Mouse (Mus musculus): ENCODE results near the gene Igf1r. TPM values are rescaled to one million over a fixed set of nuclear protein-coding genes. Genes with fewer than 3 reads are reported as not detected.
A peak's percentile ranks its signal among the peaks of the same experiment; 100 is the strongest.

Igf1r gene
- polyA plus RNA-seq, 1 experiment from 2014 or later = 15.2 TPM

DNA sequence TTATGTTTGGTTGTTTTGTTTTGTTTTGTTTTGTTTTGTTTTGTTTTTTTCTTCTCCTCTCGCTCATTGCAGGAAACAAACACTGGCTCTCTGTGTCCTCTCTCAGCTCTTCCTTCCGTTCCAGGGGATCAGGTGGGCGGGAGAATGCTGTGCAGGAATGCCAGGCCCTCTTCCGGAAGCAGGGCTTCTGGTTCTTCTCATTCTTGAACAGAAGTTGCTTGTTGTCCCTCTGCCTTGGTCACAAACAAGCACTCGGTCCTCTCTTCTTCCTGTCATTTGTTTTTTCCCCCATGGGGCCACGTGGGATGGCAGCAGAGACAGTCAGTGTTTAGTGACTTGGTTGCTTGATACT, 59.5 kb downstream of the Igf1r start:
- Histone ChIP-seq H3K4me1 (replicated peaks) (peaks cover 14% of the 10 kb centered on the region), H3K4me3 (replicated peaks) (no peak overlapping the region), H3K36me3 (no peaks in the 10 kb centered on the region), H3K9ac (no peak overlapping the region), H3K4me2 (replicated peaks) (no peak overlapping the region), H3K9me3 (no peaks in the 10 kb centered on the region), H3K27ac (no peak overlapping the region), H3K27me3 (replicated peaks) (no peaks in the 10 kb centered on the region)
- ATAC-seq = no peak; the same call in 1 of the 2 replicates
- WGBS = 34% methylated on average over 6 of the region's 6 CpGs

DNA sequence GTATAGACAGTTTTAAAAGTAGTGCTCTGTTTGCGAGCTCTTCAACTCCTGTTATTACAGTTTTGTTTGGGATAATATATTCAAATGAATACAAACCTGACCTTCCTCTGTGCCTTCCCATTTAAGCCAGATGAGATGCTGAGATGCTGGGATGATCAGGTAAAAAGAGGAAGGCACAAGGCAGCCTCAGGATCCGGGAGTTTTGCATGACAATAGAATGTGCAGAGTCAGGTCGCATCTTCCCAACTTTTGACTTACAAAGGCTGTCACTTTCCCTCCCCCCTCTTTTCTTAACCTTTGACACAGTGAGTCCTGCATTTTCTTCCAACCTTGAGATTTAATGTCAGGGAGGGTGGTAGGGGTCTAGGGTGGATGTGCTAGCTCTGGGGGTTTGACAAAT, 61.9 kb downstream of the Igf1r start:
- WGBS = 86% methylated on average over 3 of the region's 3 CpGs
- Histone ChIP-seq H3K27me3 (replicated peaks) (no peaks in the 10 kb centered on the region), H3K4me3 (replicated peaks) (no peak overlapping the region), H3K4me1 (replicated peaks) (peaks cover 14% of the 10 kb centered on the region), H3K27ac (no peak overlapping the region), H3K4me2 (replicated peaks) (no peak overlapping the region), H3K9me3 (no peaks in the 10 kb centered on the region), H3K9ac (no peak overlapping the region), H3K36me3 (no peaks in the 10 kb centered on the region)
- no peak for ATAC-seq

- Histone ChIP-seq H3K9ac (no peak overlapping the region), H3K4me1 (replicated peaks) (peaks cover 14% of the 10 kb centered on the region), H3K27ac (no peak overlapping the region), H3K9me3 (no peaks in the 10 kb centered on the region), H3K27me3 (replicated peaks) (no peaks in the 10 kb centered on the region), H3K4me2 (replicated peaks) (no peak overlapping the region), H3K4me3 (replicated peaks) (no peak overlapping the region), H3K36me3 (no peaks in the 10 kb centered on the region)
- 86% methylated on average over 3 of the region's 3 CpGs for WGBS
- ATAC-seq = no peak
Measured at GRCm38 (mm10) chr7:68015404-68015803, 62.8 kb downstream of the Igf1r start.

DNA sequence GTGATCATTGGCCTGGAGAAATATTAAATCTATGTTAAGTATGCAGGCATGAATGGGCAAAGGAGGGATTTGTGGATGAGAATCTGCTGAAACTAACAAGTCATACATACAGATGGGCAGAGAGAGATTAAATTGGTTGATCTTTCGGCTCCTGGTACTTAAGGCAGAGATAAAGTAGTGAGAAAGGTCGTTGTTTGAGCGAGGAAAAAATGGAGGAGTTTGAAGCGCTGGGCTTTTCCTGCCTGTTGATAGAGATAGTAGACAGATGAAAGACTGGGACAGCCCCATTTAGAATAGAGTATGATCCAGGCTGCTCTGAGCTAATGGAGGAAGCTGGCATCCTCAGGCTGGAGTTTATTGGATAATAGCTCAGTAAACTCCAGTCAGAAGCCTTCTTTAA, 65.4 kb downstream of the Igf1r start:
- no peak overlapping the region for H3K27ac ChIP-seq

DNA sequence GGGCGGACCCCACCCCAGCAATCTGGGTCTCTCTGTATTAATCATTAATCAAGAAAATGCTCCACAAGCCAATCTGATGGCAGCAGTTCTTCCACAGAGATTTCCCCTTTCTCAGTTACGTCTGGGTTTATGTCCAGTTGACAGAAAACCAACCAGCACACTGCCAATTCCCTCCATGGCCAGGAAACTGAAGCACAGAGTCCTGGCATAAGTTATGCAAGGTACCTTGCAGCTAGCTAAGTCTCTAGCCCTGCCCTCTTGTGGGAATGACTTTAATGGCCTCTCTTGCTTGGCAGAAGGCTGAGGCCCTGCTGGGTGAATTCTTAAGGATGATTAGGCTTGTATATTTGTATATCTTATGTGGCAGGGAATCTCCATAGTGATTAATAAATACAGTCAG, 67.9 kb downstream of the Igf1r start:
- Histone ChIP-seq H3K4me1 (replicated peaks) (peaks cover 11% of the 10 kb centered on the region), H3K4me3 (replicated peaks) (no peak overlapping the region), H3K36me3 (no peaks in the 10 kb centered on the region), H3K9me3 (no peaks in the 10 kb centered on the region), H3K9ac (no peak overlapping the region), H3K4me2 (replicated peaks) (no peak overlapping the region), H3K27ac (no peak overlapping the region), H3K27me3 (replicated peaks) (no peaks in the 10 kb centered on the region)
- ATAC-seq = peak; percentile 39; the same call in 1 of the 2 replicates
- 59% methylated on average over 2 of the region's 2 CpGs for WGBS

More for the DNA sequence above, 65.4 kb downstream of the Igf1r start:
- Histone ChIP-seq H3K36me3 (no peaks in the 10 kb centered on the region), H3K9ac (no peak overlapping the region), H3K9me3 (no peaks in the 10 kb centered on the region), H3K4me1 (replicated peaks) (peaks cover 13% of the 10 kb centered on the region), H3K27me3 (replicated peaks) (no peaks in the 10 kb centered on the region), H3K4me2 (replicated peaks) (no peak overlapping the region), H3K4me3 (replicated peaks) (no peak overlapping the region)
- ATAC-seq = no peak
- WGBS = 48% methylated on average over 4 of the region's 4 CpGs

DNA sequence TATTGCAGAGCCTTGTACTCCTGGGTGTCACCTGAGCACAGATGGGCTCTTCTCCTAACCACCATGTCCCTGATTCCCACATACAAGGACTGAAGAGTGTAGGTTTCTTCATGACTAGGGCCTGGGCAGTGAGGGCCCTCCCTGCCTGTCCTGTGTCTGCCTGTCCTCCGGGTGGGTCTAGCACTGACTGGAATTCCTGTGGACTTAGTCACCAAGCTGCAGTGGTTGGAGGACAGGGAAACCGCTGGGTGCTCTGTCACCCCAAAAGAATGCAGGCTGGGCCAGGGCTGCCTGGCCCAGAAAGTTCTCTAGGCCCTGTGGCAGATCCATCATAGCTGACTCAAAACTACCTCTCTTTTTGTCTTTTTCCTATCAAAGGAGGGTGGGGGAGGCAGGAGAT, 69.1 kb downstream of the Igf1r start:
- ATAC-seq = peak; percentile 92
- no peaks in the 10 kb centered on the region for H3K9me3 ChIP-seq
- no peak overlapping the region for H3K9ac ChIP-seq
- no peaks in the 10 kb centered on the region for H3K27me3 ChIP-seq (replicated peaks)
- WGBS = 9% methylated on average over 2 of the region's 2 CpGs
- no peak overlapping the region for H3K4me3 ChIP-seq (replicated peaks)
- no peak overlapping the region for H3K27ac ChIP-seq
- peaks cover 11% of the 10 kb centered on the region for H3K4me1 ChIP-seq (replicated peaks)
- no peak overlapping the region for H3K4me2 ChIP-seq (replicated peaks)
- no peaks in the 10 kb centered on the region for H3K36me3 ChIP-seq

GRCm38 (mm10) chr7:68022188-68022587, 69.6 kb downstream of the Igf1r start:
- 60% methylated on average over 6 of the region's 6 CpGs for WGBS
- Histone ChIP-seq H3K4me2 (replicated peaks) (no peak overlapping the region), H3K4me3 (replicated peaks) (no peak overlapping the region), H3K9ac (no peak overlapping the region), H3K27ac (no peak overlapping the region), H3K27me3 (replicated peaks) (no peaks in the 10 kb centered on the region), H3K4me1 (replicated peaks) (peaks cover 11% of the 10 kb centered on the region), H3K36me3 (no peaks in the 10 kb centered on the region), H3K9me3 (no peaks in the 10 kb centered on the region)
- ATAC-seq = no peak

DNA sequence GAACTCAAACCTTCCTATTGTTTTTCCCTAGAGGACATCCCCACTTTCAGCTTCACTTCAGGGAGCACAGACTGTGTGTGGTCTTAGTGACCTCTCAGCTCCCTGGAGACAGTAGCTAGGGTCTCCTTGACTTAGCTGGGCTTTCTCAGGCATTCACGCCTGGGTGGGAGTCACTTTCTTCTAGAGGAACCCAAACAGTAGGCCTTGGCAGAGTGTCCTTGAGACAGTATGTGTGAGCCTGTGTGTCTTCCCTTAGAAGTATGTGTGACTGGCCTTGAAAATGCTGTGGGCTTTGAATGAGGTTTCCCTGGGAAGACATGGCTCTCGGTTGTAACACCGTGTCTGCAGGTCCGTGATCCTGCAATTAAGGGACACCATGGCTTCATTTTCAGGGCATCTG, 71.3 kb downstream of the Igf1r start:
- no peaks in the 10 kb centered on the region for H3K9me3 ChIP-seq
- no peaks in the 10 kb centered on the region for H3K36me3 ChIP-seq
- H3K27me3 ChIP-seq (replicated peaks) = no peaks in the 10 kb centered on the region
- peaks cover 15% of the 10 kb centered on the region for H3K4me1 ChIP-seq (replicated peaks)
- 81% methylated on average over 4 of the region's 4 CpGs for WGBS
- H3K4me2 ChIP-seq (replicated peaks) = no peak overlapping the region
- no peak overlapping the region for H3K27ac ChIP-seq
- no peak for ATAC-seq
- H3K4me3 ChIP-seq (replicated peaks) = no peak overlapping the region
- no peak overlapping the region for H3K9ac ChIP-seq

DNA sequence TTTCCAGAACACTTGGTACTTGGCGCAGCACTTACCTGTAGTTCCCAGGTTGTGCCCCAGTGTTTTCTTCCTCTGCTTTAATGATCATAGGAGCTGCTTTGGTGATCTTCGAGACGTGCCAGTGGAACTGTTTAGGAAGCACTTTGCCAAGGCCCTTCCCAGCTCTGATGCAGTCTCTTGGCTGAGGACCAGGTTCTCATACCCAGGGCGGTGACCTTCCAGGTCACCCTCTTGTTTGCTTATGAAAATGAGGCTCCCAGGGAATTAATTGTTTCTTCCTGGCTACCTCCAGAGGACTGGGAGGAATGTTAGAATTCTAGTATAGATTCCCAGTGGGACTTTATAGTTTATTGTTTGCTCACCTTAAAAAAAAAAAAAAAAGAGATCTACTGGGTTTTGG, 72.0 kb downstream of the Igf1r start:
- H3K4me1 ChIP-seq (replicated peaks) = peaks cover 15% of the 10 kb centered on the region
- no peak overlapping the region for H3K27ac ChIP-seq
- ATAC-seq = no peak

DNA sequence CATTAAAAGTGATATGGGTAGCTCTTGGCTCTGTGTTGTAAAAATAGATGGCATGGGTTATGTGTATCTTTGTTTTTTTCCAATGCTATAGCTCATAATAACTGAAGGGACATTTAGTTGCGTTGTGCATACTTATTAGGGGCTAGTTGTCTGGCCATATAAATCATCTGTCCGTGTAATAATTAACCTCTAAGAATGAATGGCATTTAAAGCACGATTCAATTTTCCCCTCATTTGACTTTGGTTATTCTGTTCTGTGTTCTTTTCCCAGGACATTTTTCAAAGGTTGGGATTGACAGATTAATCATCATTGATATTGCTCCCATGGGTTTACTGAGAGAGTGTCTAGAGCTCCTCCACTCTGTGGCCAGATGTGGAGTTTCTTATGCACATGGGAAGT, 72.8 kb downstream of the Igf1r start:
- Histone ChIP-seq H3K9ac (no peak overlapping the region), H3K36me3 (no peaks in the 10 kb centered on the region), H3K4me2 (replicated peaks) (no peak overlapping the region), H3K27me3 (replicated peaks) (no peaks in the 10 kb centered on the region), H3K27ac (no peak overlapping the region), H3K9me3 (no peaks in the 10 kb centered on the region), H3K4me1 (replicated peaks) (peaks cover 19% of the 10 kb centered on the region), H3K4me3 (replicated peaks) (no peak overlapping the region)
- WGBS = 66% methylated on average over 3 of the region's 3 CpGs
- ATAC-seq = no peak

More for the DNA sequence above, 72.0 kb downstream of the Igf1r start:
- WGBS = 80% methylated on average over 4 of the region's 4 CpGs
- Histone ChIP-seq H3K9me3 (no peaks in the 10 kb centered on the region), H3K4me2 (replicated peaks) (no peak overlapping the region), H3K9ac (no peak overlapping the region), H3K4me3 (replicated peaks) (no peak overlapping the region), H3K27me3 (replicated peaks) (no peaks in the 10 kb centered on the region), H3K36me3 (no peaks in the 10 kb centered on the region)

GRCm38 (mm10) chr7:68026076-68026475, 73.4 kb downstream of the Igf1r start:
- H3K9me3 ChIP-seq = no peaks in the 10 kb centered on the region
- H3K4me1 ChIP-seq (replicated peaks) = peaks cover 26% of the 10 kb centered on the region
- no peak for ATAC-seq
- 75% methylated on average over 9 of the region's 9 CpGs for WGBS
- H3K4me2 ChIP-seq (replicated peaks) = no peak overlapping the region
- H3K9ac ChIP-seq = no peak overlapping the region
- H3K27me3 ChIP-seq (replicated peaks) = no peaks in the 10 kb centered on the region
- no peak overlapping the region for H3K4me3 ChIP-seq (replicated peaks)
- H3K36me3 ChIP-seq = no peaks in the 10 kb centered on the region
- no peak overlapping the region for H3K27ac ChIP-seq

DNA sequence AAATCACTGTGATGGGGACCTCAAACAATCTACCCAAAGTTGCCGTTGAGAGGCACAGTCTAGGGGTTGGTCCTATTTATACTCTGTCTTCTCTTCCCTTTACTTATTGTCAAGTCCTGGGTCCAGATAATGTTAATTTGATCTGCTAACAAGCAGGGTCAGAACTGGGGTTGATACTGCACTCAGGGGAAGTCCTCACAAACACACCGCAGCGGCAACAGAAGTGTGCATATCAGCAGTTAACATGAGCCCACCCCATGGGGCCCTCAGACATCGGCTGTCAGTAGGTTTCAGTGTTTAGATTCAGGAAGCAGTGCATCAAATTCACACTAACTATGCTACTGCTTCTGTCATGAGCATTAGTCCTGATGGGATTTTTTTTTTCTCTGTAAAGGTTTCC, 75.5 kb downstream of the Igf1r start:
- H3K9me3 ChIP-seq = no peaks in the 10 kb centered on the region
- no peaks in the 10 kb centered on the region for H3K27me3 ChIP-seq (replicated peaks)
- H3K36me3 ChIP-seq = no peaks in the 10 kb centered on the region
- no peak overlapping the region for H3K27ac ChIP-seq
- peaks cover 15% of the 10 kb centered on the region for H3K4me1 ChIP-seq (replicated peaks)
- 49% methylated on average over 4 of the region's 4 CpGs for WGBS
- H3K9ac ChIP-seq = no peak overlapping the region
- no peak overlapping the region for H3K4me3 ChIP-seq (replicated peaks)
- no peak for ATAC-seq
- no peak overlapping the region for H3K4me2 ChIP-seq (replicated peaks)

DNA sequence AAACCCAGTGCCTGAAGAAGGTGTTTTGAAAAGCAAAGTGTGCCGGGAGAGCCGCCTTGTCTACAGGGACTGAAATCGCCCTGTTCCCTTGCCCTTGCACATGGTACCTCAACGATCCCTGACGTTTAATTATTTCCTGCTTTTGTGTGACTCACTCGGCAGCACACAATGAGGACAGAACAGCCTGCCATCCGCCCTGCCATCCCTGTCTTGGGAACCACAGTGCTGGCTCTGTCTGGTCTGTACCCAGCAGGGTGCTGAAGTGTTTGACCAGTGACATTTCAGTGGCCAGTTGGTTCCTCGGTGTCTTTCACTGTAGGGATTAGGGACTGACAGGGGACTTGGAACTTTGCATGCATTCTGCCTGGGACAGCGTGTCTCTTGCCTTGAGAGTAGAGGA, 78.2 kb downstream of the Igf1r start:
- H3K4me1 ChIP-seq (replicated peaks) = peaks cover 15% of the 10 kb centered on the region
- 50% methylated on average over 9 of the region's 9 CpGs for WGBS
- no peak overlapping the region for H3K4me2 ChIP-seq (replicated peaks)
- no peaks in the 10 kb centered on the region for H3K27me3 ChIP-seq (replicated peaks)
- H3K4me3 ChIP-seq (replicated peaks) = no peak overlapping the region
- H3K27ac ChIP-seq = no peak overlapping the region
- peak; percentile 41 for ATAC-seq
- no peaks in the 10 kb centered on the region for H3K36me3 ChIP-seq
- no peak overlapping the region for H3K9ac ChIP-seq
- H3K9me3 ChIP-seq = no peaks in the 10 kb centered on the region

DNA sequence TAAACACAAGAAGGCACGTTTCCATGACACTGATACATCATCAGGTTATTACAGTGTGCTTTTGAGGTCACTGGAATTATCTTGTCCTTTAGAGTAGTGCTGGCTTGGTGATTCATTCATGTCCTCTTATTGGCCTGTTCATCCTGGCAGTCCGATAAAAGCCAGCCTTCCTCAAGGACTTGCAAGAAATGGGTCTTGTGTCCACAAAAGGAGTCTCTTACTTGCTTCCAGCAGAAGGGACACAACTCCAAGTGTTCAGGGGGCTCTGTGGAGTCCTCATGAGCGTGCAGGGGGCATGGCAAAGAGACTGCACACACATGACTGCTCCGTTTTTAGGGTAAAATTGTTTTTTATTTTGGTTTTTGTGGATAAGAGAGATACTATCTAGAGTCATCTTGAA, 83.9 kb downstream of the Igf1r start:
- Histone ChIP-seq H3K36me3 (no peaks in the 10 kb centered on the region), H3K27me3 (replicated peaks) (no peaks in the 10 kb centered on the region), H3K9me3 (no peaks in the 10 kb centered on the region), H3K9ac (no peak overlapping the region), H3K4me3 (replicated peaks) (no peak overlapping the region), H3K27ac (no peak overlapping the region), H3K4me1 (replicated peaks) (no peaks in the 10 kb centered on the region), H3K4me2 (replicated peaks) (no peak overlapping the region)
- WGBS = 66% methylated on average over 4 of the region's 4 CpGs
- ATAC-seq = no peak

Measured in intestine, embryonic 15.5 days (tissue).